Mouse (Mus musculus) myocyte (in vitro differentiated cells): ENCODE results near the gene Clock. TPM values are rescaled to one million over a fixed set of nuclear protein-coding genes. Genes with fewer than 3 reads are reported as not detected.

ENCODE experiments used
- H3K27me3 ChIP-seq: one replicate; pipeline ENCODE4 v1.6.1; 2011; ENCODE audit not compliant: control insufficient read depth, insufficient read depth, insufficient read length
- H3K36me3 ChIP-seq: one replicate; pipeline ENCODE4 v1.6.1; 2011; ENCODE audit not compliant: control insufficient read depth, insufficient read depth
- H3K4me2 ChIP-seq: one replicate; pipeline ENCODE4 v1.6.1; 2011; ENCODE audit warnings: low read depth, control low read depth
- H3K4me3 ChIP-seq: one replicate; pipeline ENCODE4 v1.5.1; 2011; ENCODE audit warnings: mild to moderate bottlenecking, control low read depth, moderate library complexity
- H3K79me2 ChIP-seq: one replicate; pipeline ENCODE4 v1.6.1; 2011; ENCODE audit not compliant: control insufficient read depth, insufficient read depth
- H3ac ChIP-seq: one replicate; pipeline ENCODE4 v1.6.1; 2011; ENCODE audit not compliant: control insufficient read depth, insufficient read length
- CEBPB ChIP-seq: IDR thresholded peaks from 2 replicates; pipeline ENCODE4 v1.6.1; 2011; ENCODE audit warnings: mild to moderate bottlenecking, moderate library complexity; ENCODE audit not compliant: poor library complexity, insufficient read depth, severe bottlenecking
- E2F4 ChIP-seq: IDR thresholded peaks from one replicate; pipeline ENCODE4 v1.6.1; 2011; ENCODE audit warnings: mild to moderate bottlenecking, control low read depth, moderate library complexity; ENCODE audit not compliant: insufficient read depth
- MAX ChIP-seq: IDR thresholded peaks from one replicate; pipeline ENCODE4 v1.6.1; 2011; ENCODE audit warnings: low read depth, mild to moderate bottlenecking, control low read depth
- MYOD1 ChIP-seq, 3 experiments: IDR thresholded peaks; one replicate each; pipeline ENCODE4 v1.6.1; 2011; ENCODE audit warnings: control low read depth in 2 of 3, low read depth in 2 of 3, mild to moderate bottlenecking in 2 of 3, moderate library complexity in 1 of 3; ENCODE audit not compliant: insufficient read length in 2 of 3, control insufficient read depth in 1 of 3
- MYOG ChIP-seq, 3 experiments: IDR thresholded peaks; one replicate each; pipeline ENCODE4 v1.6.1; 2011; ENCODE audit warnings: control low read depth in 2 of 3, low read depth in 2 of 3, mild to moderate bottlenecking in 2 of 3; ENCODE audit not compliant: insufficient read length in 2 of 3, control insufficient read depth in 1 of 3, insufficient read depth in 1 of 3
- POLR2A ChIP-seq: IDR thresholded peaks from one replicate; pipeline ENCODE4 v1.6.1; 2011; ENCODE audit warnings: low read depth, mild to moderate bottlenecking, control low read depth, moderate library complexity; ENCODE audit not compliant: insufficient read length
- POLR2AphosphoS2 ChIP-seq: IDR thresholded peaks from one replicate; pipeline ENCODE4 v1.6.1; 2011; ENCODE audit warnings: low read depth, control low read depth; ENCODE audit not compliant: insufficient read length
- REST ChIP-seq: IDR thresholded peaks from one replicate; pipeline ENCODE4 v1.6.1; 2011; ENCODE audit warnings: mild to moderate bottlenecking, control low read depth, moderate library complexity; ENCODE audit not compliant: insufficient read depth, insufficient read length
- SRF ChIP-seq: IDR thresholded peaks from one replicate; pipeline ENCODE4 v1.6.1; 2011; ENCODE audit warnings: low read depth; ENCODE audit not compliant: control insufficient read depth, insufficient read length
- TCF12 ChIP-seq: IDR thresholded peaks from one replicate; pipeline ENCODE4 v1.6.1; 2011; ENCODE audit warnings: mild to moderate bottlenecking, control low read depth; ENCODE audit not compliant: poor library complexity, insufficient read depth, severe bottlenecking
- TCF3 ChIP-seq: IDR thresholded peaks from one replicate; pipeline ENCODE4 v1.6.1; 2011; ENCODE audit warnings: low read depth, control low read depth; ENCODE audit not compliant: insufficient read length
- USF1 ChIP-seq: IDR thresholded peaks from one replicate; pipeline ENCODE4 v1.6.1; 2011; ENCODE audit warnings: low read depth, mild to moderate bottlenecking, control low read depth, moderate library complexity
- polyA plus RNA-seq: library from polyadenylated mRNA; unstranded; fragments of >200 nt; fragmentation: generic; extraction: Trizol; gene quantifications from one replicate; pipeline ENCODE4 v1.2.1, GENCODE M21; 2012; ENCODE audit warnings: missing spikeins

Gene Clock
- polyA plus RNA-seq, 1 experiment, result 5.3 TPM

DNA sequence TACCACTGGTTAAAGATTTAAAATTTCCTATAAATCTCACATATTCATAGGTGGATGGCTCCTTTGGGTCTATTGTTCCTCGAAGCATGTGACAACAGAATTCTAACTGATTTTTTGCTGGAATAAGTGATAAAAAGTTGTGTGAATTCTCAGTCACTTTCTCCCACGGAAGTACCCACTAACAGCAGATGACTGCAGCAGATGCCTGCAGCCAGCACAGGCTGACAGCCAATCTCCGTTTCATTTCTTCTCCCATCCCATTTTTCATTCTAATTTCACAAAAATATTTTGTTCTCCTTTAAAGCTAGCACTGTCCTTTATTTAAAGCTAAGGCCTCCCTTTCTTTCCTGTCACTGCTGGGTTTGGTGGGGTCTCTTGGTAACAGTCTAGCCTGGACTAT lies 59.2 kb downstream of the Clock start:
- Histone ChIP-seq H3ac (no peak overlapping the region), H3K79me2 (no peaks in the 10 kb centered on the region), H3K36me3 (peaks cover 31% of the 10 kb centered on the region), H3K4me3 (no peak overlapping the region), H3K27me3 (no peaks in the 10 kb centered on the region), H3K4me2 (no peak overlapping the region)
- TF ChIP-seq MYOD1 (IDR thresholded peaks at IDR 0.05; ENCODE audit: control insufficient read depth in 1 of 3, insufficient read length in 2 of 3, low read depth in 2 of 3) (no peak), REST (no peak), POLR2A (no peak), TCF3 (no peak), POLR2AphosphoS2 (no peak), CEBPB (no peak), E2F4 (no peak), SRF (no peak), MYOG (IDR thresholded peaks at IDR 0.05; ENCODE audit: control insufficient read depth in 1 of 3, insufficient read depth in 1 of 3, insufficient read length in 2 of 3, low read depth in 2 of 3) (no peak), MAX (no peak), USF1 (no peak), TCF12 (no peak)

DNA sequence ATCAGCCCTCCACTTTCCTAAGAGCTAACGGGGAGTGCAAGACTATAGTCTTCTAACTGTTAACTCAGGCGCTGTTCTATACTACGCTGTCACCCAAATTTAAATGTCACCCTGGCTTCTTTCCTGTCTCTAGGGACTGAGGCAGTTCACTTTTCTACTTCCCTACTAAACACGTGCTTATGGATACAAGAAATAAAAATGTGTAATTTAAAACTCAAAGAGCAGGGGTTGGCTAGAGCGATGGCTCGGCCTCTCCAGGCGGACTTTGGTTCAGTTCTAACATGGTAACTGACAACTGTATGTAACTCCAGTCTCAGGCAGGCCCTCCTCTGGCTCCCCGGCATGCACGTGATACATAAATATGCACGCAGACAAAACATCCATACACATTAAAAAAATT lies 60.2 kb downstream of the Clock start:
- Histone ChIP-seq H3ac (no peak overlapping the region), H3K27me3 (no peaks in the 10 kb centered on the region), H3K4me3 (no peak overlapping the region), H3K79me2 (no peaks in the 10 kb centered on the region), H3K4me2 (no peak overlapping the region), H3K36me3 (peaks cover 35% of the 10 kb centered on the region)
- TF ChIP-seq POLR2A (no peak), MYOD1 (IDR thresholded peaks at IDR 0.05; ENCODE audit: control insufficient read depth in 1 of 3, insufficient read length in 2 of 3, low read depth in 2 of 3) (no peak), TCF3 (no peak), REST (no peak), TCF12 (no peak), SRF (no peak), E2F4 (no peak), USF1 (no peak), MAX (no peak)

DNA sequence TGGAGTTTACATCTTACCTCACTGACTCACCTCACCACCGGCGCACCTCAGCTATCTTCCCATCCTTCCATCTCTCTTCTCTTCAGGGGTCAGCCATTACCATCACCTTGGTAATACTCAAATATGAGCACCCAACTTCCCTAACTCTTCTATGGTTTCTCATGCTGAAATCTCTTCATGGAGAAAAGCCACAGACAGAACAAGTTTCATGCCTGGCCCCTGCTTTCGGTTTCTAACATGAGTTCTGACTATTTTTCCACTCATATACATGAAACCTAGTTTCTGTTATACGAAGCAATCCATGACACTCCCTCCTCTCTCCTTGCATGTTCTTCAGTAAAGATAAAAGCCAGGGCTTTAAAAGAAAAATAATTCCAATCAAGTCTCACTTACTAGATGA lies 60.7 kb downstream of the Clock start:
- TF ChIP-seq MYOD1 (IDR thresholded peaks at IDR 0.05; ENCODE audit: control insufficient read depth in 1 of 3, insufficient read length in 2 of 3, low read depth in 2 of 3) (no peak), POLR2A (no peak)
- Histone ChIP-seq H3K36me3 (peaks cover 35% of the 10 kb centered on the region), H3K27me3 (no peaks in the 10 kb centered on the region), H3K4me3 (no peak overlapping the region), H3ac (no peak overlapping the region), H3K79me2 (no peaks in the 10 kb centered on the region), H3K4me2 (no peak overlapping the region)

DNA sequence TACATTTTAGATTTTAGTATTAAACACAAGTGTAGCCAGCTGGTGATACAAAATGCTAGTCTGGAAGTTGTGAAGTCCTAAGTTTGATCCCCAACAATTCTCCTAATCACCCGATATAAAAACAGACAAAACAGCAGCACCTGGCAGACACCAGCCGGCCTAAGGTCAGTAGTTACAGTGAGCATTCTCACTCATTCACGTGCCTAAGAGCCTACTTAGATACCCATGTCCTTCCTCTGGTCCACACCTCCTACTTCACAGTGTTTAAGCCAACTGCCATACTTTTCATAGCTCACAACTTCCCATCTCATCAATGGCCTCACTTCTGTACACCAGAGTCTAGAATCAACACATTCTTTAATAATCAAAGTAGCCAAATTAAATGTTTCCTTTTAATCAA lies 61.3 kb downstream of the Clock start:
- Histone ChIP-seq H3K4me3 (no peak overlapping the region), H3K79me2 (no peaks in the 10 kb centered on the region), H3K27me3 (no peaks in the 10 kb centered on the region), H3ac (no peak overlapping the region), H3K4me2 (no peak overlapping the region), H3K36me3 (peaks cover 33% of the 10 kb centered on the region)
- TF ChIP-seq USF1, result no peak

DNA sequence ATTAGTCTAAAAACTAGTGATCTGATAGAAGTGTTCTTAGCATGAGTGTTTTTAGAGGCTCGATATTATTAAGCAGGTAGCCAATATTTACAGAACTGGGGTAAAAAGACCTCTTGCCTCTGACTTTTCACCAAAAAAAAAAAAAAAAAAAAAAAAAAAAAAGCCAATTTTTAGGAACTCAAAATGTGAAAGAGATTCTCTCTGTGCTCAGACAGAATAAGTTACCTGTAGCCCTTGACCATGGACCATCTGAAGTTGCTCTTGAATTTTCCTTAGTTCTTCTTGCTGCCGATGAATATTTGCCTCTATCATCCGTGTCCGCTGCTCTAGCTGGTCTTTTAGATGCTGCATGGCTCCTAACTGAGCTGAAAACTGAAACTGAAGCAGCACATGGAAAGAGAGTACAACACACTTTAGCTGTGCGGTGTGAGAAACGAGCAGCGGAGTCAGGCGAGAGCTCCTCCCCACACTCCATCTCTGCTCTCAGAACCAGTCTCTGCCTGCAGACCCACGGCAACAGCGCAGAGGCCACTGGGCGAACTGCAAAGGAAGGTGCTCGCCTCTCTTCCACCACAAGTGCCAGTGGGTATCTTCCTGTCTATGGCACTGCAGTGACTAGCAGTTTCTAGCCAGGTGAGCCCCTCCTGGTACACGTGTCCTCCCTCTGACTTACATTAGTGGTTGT lies 73.3 kb downstream of the Clock start:
- Histone ChIP-seq H3K4me2 (no peak overlapping the region), H3K27me3 (no peaks in the 10 kb centered on the region), H3K4me3 (no peak overlapping the region), H3K36me3 (peaks cover 42% of the 10 kb centered on the region), H3K79me2 (no peaks in the 10 kb centered on the region), H3ac (no peak overlapping the region)
- TF ChIP-seq TCF12 (no peak), CEBPB (no peak), MYOG (IDR thresholded peaks at IDR 0.05; ENCODE audit: control insufficient read depth in 1 of 3, insufficient read depth in 1 of 3, insufficient read length in 2 of 3, low read depth in 2 of 3) (no peak), USF1 (no peak), MAX (no peak), SRF (no peak), E2F4 (no peak), TCF3 (no peak), REST (no peak), POLR2A (no peak), POLR2AphosphoS2 (no peak), MYOD1 (IDR thresholded peaks at IDR 0.05; ENCODE audit: control insufficient read depth in 1 of 3, insufficient read length in 2 of 3, low read depth in 2 of 3) (no peak)
